Mouse (Mus musculus) ES-Bruce4 (cell line): ENCODE results near the gene Cbfa2t3.

Experiments
- CTCF ChIP-seq: IDR thresholded peaks from one replicate; pipeline ENCODE4 v1.8.1; 2011; ENCODE audit warnings: low read depth, low read length
- EP300 ChIP-seq: IDR thresholded peaks from 2 replicates; pipeline ENCODE4 v1.6.1; 2011; ENCODE audit warnings: low read depth, low read length; ENCODE audit not compliant: insufficient read depth
- POLR2A ChIP-seq: IDR thresholded peaks from one replicate; pipeline ENCODE4 v1.8.1; 2011; ENCODE audit warnings: low read length; ENCODE audit not compliant: insufficient read depth

DNA sequence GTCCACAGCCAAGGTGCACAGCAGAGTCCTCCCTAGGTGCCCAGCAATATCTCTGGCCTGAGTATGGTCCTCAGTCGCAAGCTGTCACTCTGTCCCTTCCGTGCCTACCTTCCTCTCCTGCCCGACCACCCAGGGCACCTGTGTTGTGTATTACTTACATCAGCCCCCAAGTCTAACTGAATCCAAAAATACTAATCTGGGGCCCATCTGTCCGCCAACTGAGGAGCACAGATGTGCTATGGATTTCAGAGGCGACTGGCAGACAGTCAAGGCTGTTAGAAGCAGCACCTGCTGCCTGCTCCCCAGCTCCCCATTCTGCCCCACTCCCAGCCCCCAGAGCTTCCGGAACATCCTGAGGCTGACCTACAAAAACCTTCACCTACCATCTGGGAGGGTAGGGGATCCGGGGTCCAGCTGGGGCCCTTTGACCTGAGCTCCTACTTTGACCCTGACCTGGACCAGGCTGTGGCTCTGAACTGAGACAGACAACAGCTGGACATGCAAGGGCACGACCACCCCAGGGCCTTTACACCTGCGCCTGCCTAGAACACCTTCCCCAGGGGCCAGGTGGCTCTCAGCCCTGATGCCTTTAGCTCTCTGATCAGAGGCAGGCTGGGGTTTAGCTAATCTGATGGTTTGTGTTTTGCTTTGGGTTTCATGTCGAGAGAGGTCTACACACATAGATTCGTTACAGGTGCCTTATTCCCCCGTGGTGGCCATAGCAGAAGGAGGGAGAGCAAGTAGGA is 13.7 kb upstream of the Cbfa2t3 start:
- TF ChIP-seq CTCF (no peak), POLR2A (no peak), EP300 (no peak)
